Mouse (Mus musculus) heart, adult 2 months (tissue): ENCODE results near the gene Fkbp1a.

Experiments used
- CTCF ChIP-seq: fragments of 200-600 bp; IDR thresholded peaks from 2 replicates; pipeline ENCODE4 v1.8.1; 2022; ENCODE audit warnings: antibody characterized with exemption, mild to moderate bottlenecking, moderate library complexity
- EP300 ChIP-seq: fragments of 200-500 bp; IDR thresholded peaks from 2 replicates; pipeline ENCODE4 v1.6.1; 2011; ENCODE audit warnings: low read depth, low read length, control low read depth; ENCODE audit not compliant: insufficient read depth
- POLR2A ChIP-seq: fragments of 200-500 bp; IDR thresholded peaks from 2 replicates; pipeline ENCODE4 v1.6.1; 2011; ENCODE audit warnings: mild to moderate bottlenecking, low read depth, low read length, control low read depth; ENCODE audit not compliant: insufficient read depth

GRCm38 (mm10) chr2:151580945-151581344 lies 38.7 kb downstream of the Fkbp1a start:
- TF ChIP-seq CTCF (no peak), POLR2A (no peak), EP300 (no peak)
